Mouse (Mus musculus) heart, postnatal 10 days (tissue): ENCODE data around the gene Ap1b1. TPM values are rescaled to one million over a fixed set of nuclear protein-coding genes. Genes with fewer than 3 reads are reported as not detected.

ENCODE experiments used
- DNase-seq, 2 experiments: peaks; one replicate each; pipeline ENCODE4 v3.0.0; 2021
- intact Hi-C: fragments of 180-260 bp; cut with DNase I; formaldehyde crosslinking; loops from one replicate; pipeline ENCODE4 v1.15.1; 2025
- total RNA-seq, 2 experiments: library from RNA; stranded (reverse); gene quantifications; 2 replicates each; pipeline ENCODE4 v1.2.3; 2021

Ap1b1 gene
- total RNA-seq, 2 experiments from 2014 or later: 46.8 to 50.9 TPM

DNA sequence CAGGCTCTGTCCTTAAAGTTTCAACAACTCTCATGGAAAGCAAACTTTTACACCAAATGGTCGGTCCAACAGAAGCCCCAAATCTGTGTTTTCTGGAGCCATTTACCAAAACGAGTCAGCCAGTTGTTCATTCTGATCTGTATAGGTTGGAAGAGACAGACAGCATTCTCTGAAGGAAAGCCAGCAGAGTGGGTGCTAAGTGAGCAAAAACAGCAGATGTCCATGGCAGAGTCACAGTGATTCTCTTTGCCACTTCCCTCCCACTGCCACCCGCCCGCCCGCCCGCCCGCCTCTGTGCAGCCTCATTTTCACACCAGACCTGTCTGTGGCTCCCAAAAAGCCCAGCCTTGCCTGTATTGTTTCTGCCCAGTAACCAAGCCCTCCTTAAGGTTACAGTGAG is 41.6 kb downstream of the Ap1b1 start:
- DNase-seq: no peak
- intact Hi-C loops: no loop called here

DNA sequence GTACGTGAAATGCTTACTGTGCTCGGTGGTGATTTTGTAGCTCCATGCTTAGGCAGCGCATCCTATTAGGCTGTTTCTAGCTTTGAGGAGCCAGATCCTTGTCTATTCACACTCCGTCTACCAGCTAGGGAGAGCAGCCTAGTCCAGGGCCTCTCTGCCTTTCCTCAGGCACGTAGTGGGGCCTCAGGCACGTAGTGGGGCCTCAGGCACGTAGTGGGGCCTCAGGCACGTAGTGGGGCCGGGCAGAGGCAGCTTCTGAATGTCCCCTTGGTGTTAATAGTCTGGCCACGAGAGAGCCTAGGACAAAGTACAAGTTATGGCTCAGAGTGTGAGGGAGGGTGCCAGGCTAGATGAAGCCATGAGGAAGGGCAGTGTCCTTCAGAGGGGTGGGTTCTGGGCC is 46.1 kb downstream of the Ap1b1 start:
- intact Hi-C loops: no loop called here
- no peak for DNase-seq

- intact Hi-C loops: no loop called here
- DNase-seq: peak; percentile 78 to 86
These were observed 46.5 kb downstream of the Ap1b1 start for GRCm38 (mm10) chr11:5033136-5033535.

DNA sequence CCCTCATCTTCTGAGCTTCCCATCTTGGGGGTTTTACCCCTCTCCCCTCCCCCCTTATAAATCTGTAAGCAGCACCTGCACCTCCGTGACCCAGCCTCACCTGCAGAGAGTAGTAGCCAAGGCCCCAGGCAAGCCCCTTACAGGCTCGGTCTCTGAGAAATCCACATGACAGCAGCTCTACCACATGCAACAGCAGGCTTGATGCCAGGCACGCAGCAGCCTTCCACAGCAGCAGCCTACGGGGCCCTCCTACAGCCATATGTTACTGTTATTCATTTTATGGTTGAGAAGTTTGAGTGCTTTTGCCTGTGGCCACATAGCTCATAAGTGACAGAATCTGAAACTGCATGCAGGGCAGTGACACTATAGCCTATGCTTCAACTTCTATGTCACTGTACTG is 48.8 kb downstream of the Ap1b1 start:
- no peak for DNase-seq
- intact Hi-C loops: no loop called here

GRCm38 (mm10) chr11:5037146-5037854 is 50.7 kb downstream of the Ap1b1 start:
- intact Hi-C loops: no loop called here
- peak; percentile 41 to 51 for DNase-seq

DNA sequence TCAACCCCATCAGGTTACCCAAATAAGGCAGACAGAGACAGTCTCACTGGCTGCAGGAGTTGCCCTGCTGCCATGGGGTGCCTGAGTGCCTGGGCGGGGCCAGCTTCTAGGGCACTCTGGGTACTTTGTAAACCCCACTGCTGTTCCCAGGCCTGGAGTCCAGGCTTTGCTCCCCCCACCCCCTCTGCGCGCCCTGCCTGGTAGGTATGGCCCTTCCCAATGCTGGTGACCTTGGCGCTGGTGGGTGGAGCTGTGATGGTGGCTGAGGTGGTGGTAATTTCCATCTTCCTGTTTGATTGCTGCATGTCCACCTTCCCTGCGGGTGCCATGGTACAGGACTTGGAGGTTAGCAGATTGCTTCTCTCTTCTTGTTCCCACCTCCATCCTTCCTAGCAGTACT is 54.0 kb downstream of the Ap1b1 start:
- intact Hi-C loops: no loop called here

GRCm38 (mm10) chr11:5041144-5041780 is 54.6 kb downstream of the Ap1b1 start:
- no peak for DNase-seq
- intact Hi-C loops: no loop called here

More for the DNA sequence above, 54.0 kb downstream of the Ap1b1 start:
- no peak for DNase-seq

DNA sequence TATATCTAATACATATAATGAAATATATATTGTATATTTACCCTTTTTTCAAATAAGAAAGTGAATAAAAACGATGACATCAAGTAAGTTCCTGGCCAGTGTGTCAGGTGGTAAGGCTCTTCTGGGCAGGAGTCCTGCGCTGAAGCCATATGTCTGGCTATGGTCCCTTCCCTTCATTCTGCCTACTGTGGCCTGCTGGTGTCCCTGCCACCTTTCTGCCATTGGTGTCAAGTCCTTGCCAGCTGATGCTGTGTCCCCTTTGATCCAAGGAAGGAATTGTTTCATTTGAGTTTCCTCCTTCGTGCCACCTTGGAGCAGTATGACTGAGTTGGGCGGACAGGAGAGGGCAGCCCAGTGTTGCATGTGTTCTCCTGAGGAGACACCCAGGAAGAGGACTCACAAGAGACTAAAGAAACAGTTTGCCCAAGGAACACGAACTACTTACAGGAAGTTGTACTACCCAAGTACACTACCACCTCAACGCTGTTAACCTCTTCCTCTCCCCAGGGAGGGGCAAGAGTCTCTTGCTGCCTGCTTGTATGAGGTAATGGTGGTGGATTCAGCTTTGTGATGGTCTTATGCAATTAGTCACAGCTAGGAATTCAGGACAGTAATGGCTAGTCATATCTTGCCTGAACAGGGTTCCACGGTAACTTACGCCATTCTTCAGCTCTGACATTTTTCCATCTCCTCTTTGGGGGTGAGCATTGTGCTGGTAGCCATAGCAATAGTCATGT is 56.2 kb downstream of the Ap1b1 start:
- intact Hi-C loops: no loop called here
- DNase-seq: no peak

GRCm38 (mm10) chr11:5046321-5046926 is 59.8 kb downstream of the Ap1b1 start:
- intact Hi-C loops: no loop called here
- no peak for DNase-seq

- no peak for DNase-seq
- intact Hi-C loops: no loop called here
These were observed 65.0 kb downstream of the Ap1b1 start for GRCm38 (mm10) chr11:5051629-5052028.

GRCm38 (mm10) chr11:5052200-5052854 is 65.7 kb downstream of the Ap1b1 start:
- DNase-seq: no peak
- intact Hi-C loops: no loop called here

- DNase-seq: no peak
- intact Hi-C loops: no loop called here
These were observed 67.5 kb downstream of the Ap1b1 start for GRCm38 (mm10) chr11:5054151-5054550.

- no peak for DNase-seq
- intact Hi-C loops: no loop called here
These were observed 68.2 kb downstream of the Ap1b1 start for GRCm38 (mm10) chr11:5054874-5055273.

DNA sequence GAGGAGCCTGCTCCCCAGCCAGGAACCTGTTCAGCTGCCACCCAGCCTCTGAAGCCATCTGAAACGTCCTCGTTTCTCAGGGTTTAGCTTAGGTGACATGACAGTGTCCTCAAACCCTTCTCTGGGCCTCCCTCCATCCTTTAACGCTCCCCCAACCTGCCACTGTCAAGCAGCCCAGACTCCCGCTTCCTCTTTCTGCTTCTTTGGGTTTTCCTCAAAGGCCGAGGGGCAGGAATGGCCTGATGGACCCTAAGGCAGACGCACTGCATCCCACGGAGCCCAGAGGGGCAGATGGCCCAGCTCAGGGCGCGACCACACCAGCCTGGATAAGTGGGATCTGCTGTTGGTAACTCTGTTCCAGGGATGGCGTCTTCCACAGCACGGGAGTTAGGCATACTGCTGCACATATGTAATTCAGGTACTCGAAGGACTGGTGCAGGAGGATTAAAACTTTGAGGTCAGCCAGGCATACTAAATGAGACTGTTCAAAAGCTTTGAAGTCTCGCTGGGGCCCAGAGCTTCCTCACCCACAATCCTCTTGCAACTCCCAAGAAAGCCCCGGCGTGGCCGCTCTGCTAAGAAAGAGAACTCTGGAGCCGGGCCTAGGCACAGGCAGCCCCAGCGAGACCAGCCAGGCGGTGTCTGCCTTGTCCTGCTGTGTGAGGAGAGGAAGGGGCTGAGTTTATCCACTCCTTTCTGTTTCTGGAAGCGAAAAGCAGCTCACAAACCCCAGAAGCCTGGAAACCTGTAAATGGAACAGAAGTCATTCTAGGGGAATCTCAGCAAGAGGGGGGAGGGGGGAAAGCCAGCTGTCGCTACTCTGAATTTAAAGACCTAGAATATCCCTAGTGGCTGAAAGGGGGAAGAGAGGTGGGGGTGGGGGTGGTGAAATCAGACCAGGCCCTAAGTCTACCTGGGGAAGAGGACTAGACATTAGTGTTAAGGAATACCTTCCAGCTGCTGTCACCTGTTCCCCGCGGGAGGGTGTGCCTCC is 69.6 kb downstream of the Ap1b1 start:
- intact Hi-C loops: no loop called here
- no peak for DNase-seq

- intact Hi-C loops: no loop called here
- no peak for DNase-seq
These were observed 70.4 kb downstream of the Ap1b1 start for GRCm38 (mm10) chr11:5057064-5057463.

GRCm38 (mm10) chr11:5057541-5057855 is 70.9 kb downstream of the Ap1b1 start:
- no peak for DNase-seq
- intact Hi-C loops: no loop called here

DNA sequence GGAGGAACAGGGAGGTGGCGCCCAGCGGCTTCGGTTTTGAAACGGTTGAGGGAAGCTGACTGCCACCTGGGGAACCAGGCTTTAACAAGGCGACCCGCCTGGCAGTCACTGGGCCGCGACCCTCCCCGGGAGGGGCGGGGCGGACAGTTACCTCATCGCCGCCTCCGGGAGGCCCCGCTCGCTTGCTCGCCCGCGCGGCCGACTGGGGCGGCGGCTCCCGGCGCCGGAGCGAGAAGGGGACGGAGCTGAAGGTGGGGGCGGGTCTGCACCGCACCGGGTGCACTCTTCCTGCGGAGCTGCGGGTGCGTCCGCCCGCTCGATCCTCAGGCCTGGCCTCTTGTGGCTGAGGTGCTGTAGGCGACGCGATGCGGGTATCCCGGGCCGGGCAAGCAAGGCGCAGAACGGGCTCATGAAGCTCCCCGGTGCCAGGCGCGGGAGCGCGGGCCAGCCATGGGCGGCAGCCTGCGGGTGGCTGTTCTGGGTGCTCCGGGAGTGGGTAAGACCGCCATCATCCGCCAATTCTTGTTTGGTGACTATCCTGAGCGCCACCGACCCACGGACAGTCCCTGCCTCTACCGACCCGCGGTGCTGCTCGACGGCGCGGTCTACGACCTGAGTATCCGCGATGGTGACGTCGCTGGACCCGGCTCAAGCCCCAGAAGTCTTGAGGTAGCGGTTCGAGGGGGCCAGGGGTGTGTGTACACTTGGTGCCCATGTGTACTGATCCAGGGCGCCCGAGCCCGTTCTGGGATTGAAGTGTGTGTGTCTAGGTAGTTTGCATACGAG is 71.4 kb downstream of the Ap1b1 start, which contains the start of gene Rasl10a:
Rasl10a (plus strand) TSS at position 273 of the 786 bp plus-strand sequence.
- intact Hi-C loops: no loop called here
- peak; percentile 55 to 57 for DNase-seq

DNA sequence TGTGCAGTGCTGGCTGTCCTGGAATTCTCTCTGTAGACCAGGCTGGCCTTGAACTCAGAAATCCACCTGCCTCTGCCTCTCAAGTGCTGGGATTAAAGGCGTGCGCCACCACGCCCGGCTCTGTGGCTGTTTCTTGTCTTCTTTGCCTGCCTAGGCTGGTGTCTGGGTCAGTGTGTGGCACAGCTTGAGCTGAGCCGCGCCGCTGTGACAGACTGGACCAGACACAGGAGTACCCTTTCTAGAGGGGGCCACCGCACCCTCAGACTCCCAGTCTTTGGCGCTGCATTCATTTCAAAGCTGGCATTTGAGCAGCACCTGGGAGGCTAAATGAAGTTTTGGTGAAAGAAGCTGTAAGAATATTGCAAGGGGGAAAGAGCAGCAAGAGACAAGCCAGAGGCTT is 72.2 kb downstream of the Ap1b1 start:
- intact Hi-C loops: no loop called here
- DNase-seq: no peak

GRCm38 (mm10) chr11:5059230-5059629 is 72.6 kb downstream of the Ap1b1 start:
- DNase-seq: peak in 1 of 2 experiments; percentile 29
- intact Hi-C loops: no loop called here
